Mouse (Mus musculus) lung, postnatal 4 days (tissue): ENCODE measurements around the gene Itpkb.

Source experiments
- DNase-seq, 2 experiments: peaks; one replicate each; pipeline ENCODE4 v3.0.0; 2021

The Itpkb gene

DNA sequence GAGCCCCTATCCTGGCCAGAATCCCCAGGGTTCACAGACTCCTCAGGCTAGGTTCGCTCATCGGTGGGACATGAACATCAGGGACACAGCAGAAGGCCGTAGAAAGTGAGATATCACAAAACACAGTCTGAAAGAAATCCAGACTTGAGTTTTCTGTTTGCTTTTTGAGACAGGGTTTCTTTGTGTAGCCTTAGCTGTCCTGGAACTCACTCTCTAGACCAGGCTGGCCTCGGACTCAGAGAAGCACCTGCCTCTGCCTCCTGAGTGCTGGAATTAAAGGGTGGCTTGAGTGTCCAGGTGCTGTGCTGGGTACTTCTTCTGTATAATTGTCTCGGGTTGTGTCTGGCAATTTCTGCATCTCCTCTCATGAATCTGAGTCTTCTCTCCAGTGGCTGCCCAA lies 14.8 kb downstream of the Itpkb start:
- DNase-seq: no peak

GRCm38 (mm10) chr1:180347059-180347458 lies 16.8 kb downstream of the Itpkb start:
- DNase-seq: no peak

GRCm38 (mm10) chr1:180347907-180348306 lies 17.6 kb downstream of the Itpkb start:
- no peak for DNase-seq

DNA sequence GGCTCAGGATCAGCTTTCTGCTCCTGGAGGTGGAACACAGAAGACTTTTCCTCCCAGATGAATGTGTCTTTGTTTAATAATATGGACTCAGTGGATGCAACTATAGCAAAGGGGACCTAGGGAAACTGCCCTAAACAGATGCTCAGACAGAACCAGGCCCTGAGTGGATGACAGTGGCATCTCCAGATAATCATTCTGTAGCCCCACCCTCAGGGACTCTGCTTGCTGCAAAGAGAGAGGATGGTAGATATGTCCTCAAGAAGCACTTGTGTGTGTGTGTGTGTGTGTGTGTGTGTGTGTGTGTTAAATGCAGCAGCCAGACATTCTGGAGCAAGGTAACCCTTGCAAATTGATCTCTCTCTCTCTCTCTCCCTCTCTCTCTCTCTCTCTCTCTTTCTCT lies 18.8 kb downstream of the Itpkb start:
- no peak for DNase-seq

DNA sequence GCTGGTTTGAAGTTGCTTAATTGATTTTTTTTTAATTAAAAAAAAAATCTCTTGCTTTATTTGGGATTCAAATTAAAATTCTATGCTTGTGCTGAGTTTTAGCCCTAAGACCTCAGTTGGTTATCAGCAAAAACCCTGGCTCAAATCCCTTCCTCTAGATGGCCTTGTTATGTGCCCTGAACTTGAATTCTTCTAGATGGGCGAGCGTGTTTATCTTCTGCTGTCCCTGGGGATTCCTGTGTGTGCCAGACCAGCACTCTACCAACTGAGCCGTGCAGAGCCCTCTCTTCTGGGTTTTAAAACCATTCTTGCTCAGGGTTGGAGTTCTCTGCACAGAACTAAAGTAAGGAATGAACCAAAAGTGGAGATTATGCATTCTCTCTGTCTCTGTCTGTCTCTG lies 22.0 kb downstream of the Itpkb start:
- DNase-seq: no peak

- DNase-seq: peak in 1 of 2 experiments; percentile 54
These were observed 23.8 kb downstream of the Itpkb start for GRCm38 (mm10) chr1:180354129-180354528.

DNA sequence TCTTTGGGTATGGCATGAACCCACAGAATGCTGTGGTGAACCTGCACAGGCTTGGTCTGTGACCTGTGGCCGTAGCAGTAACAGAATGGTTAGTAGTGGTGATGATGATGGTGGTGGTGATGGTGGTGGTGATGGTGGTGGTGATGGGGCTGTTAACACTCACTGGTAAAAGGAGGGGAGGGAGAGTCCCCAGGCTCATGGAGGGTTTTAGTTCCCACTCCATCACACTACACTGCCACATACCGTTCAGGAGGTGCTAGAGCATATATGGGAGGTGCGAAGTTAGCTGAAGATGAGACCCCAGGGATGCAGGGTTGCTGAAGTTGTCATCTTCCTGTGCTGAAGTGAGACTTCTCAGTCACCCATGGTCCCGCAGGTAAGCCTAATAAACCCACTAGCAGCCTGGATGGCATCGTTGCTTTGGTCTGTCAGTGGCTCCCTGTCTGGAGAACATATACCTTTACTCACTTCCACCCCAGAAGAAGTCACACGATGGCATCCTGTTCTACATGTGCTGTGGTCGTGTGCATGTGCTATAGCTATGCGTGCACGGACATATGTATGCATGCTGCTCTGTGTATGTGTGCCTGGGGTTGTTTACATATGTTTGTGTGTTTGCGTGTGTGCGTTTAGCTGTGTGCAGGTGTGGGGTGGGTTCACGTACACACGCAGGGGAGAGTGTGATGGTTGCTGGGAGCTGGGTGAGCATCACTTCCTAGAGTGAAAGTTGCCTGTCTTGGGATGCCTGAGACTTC lies 24.9 kb downstream of the Itpkb start:
- DNase-seq: no peak

DNA sequence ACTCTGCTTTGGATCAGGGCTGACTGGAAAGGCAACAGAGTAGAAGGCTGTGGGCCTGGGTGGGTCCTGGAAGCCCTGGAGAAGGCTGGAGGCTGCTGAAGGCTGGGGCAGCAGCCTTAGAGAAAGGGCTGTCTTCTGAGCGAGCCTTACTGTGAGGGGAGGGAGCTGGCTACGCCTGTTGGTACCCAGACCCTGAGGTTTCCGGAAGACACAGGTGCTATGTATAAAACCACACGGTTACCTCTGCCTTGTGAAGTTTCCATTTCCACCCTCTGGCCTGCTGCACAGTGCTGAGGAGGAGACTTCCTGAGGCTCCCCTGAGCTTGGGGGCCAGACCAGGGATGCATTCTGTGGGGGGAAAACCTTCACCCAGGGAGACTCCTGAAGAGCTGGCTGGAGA lies 25.9 kb downstream of the Itpkb start:
- no peak for DNase-seq

- no peak for DNase-seq
These were observed 26.6 kb downstream of the Itpkb start for GRCm38 (mm10) chr1:180356857-180357256.

GRCm38 (mm10) chr1:180357893-180358331 lies 27.6 kb downstream of the Itpkb start:
- no peak for DNase-seq

- DNase-seq: no peak
These were observed 28.2 kb downstream of the Itpkb start for GRCm38 (mm10) chr1:180358466-180358865.

DNA sequence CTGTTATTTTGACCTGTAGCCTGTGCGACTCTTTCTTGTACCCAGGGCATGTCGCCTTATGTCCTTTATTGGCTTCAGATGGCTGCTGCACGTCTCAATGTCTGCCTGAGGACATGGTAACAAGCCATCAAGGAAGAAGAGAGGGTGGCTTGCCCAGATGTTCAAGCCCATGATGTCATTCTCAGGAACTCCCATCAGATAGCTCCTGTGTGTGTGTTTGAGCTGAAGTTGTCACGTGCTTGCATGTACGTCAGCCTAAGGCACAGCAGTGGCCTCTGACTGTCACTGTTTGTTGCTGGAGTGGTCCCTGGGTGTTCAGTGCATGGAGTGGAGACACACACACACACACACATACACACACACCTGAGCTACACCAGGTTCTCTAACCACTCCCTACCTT lies 29.0 kb downstream of the Itpkb start:
- no peak for DNase-seq

DNA sequence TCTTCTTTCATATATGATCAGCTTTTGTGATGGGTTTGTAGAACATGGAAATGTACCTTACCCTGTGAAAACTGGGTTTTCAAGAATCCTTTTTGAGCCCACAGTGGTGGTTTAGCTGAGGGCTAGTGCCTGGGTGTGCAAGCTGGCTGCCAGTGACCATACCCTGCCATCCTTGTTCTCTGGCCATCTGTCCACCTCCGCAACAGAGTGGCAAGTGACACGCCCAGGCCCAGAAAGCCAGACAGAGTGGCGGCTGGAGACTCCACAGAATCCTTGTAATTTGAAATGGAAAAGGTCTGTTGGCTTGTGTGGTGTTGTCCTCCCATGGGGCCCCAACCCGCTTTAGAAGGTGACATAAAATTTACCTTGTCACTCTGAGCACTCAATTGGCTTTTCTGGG lies 31.9 kb downstream of the Itpkb start:
- no peak for DNase-seq

DNA sequence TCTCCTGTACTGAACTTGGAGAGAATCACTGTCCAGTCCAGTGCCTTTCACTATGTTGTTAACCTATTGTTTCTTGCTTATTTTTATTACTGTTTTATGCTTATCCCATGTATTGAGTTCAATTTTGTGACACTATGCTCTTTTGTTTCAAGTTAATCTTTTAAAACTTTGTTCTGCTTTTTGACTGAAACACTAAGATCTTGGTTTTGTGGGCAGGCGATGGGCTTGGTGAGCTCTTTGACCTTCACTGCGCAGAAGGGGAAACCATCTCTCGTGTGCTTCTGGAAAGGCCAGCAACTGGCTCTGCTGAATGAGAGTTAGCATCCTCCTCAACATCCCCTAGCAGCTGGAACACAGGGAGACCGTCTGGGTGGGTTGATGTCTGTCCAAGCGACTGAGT lies 32.6 kb downstream of the Itpkb start:
- no peak for DNase-seq

DNA sequence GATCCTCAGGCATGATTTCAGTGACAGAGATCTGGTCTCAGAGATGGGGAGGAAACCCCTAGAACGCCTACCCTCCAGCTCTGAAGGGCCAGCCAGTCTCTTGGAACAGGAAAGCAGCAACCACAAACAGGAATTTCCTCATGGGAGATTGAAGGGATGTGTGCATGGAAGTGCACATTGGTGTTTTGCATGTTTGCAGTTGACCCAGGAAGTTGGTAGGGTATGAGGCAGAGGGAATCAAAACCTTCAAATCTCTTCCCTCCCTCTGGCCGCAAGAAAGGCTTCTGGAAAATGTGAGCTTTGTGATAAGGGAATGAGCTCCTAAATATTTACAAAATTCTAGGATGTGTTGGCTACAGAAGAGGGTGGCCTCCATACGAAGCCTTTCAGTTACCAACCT lies 33.0 kb downstream of the Itpkb start:
- peak in 1 of 2 experiments; percentile 49 for DNase-seq

DNA sequence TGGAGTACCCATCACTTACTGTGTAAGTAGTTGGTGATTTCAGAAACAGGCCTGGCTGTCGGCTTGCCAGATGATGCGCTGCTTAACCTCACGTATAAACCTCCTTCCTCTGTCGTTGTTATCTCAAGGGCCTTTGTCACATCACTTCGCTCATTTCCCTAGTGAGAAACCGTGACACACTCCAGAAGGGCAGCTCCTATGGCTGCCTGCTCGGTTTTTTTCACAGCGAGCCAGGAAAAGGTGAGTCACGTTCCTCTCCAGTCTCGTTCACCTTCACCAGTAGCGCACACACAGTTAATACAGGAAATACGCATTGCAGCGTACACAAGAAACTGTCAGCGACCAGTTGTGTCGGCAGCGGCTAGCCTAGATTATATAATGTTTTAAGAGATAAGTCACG lies 33.7 kb downstream of the Itpkb start:
- peak; percentile 53 to 56 for DNase-seq

GRCm38 (mm10) chr1:180364720-180365119 lies 34.4 kb downstream of the Itpkb start:
- DNase-seq: no peak

- peak; percentile 96 to 97 for DNase-seq
These were observed 35.0 kb downstream of the Itpkb start for GRCm38 (mm10) chr1:180365180-180365810.

DNA sequence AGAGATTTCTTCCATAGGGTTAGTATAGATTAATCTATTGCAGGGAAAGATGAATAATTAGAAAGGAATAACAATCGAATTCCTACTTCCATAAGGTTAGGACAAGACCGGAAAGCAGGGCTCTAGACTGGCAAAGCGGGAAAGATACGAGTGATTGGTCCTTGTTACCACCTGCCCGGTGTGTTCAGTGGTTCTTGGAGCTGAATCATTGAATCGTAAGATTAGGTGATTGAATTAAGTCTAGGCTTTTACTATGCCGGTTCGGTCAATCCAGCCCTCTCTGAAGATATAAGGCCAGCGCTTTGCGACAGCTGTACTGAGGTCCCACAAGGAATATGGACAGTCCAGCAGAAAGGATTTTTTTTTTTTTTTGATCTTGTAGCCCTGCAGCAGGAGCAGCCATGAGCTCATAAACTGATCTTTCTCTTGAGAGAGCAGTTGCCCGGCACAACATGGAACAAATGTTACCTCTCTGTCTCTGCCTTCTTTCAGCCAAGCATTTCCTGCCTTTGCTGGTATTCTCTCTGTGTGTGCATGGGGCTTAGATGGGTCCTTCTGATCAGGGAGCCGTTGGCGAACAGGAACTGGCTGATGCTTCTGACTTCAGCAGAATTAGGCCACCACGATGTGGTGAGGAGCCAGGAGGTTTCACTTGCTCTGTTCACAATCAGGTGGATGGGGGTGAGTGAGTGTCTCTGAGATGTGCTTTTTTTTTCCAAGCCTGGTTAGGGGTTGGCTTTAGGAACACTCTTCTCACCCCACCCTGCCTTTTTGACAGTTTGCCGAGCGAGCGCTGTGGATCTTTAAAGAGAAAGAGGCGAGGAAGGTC lies 35.9 kb downstream of the Itpkb start:
- DNase-seq: no peak

DNA sequence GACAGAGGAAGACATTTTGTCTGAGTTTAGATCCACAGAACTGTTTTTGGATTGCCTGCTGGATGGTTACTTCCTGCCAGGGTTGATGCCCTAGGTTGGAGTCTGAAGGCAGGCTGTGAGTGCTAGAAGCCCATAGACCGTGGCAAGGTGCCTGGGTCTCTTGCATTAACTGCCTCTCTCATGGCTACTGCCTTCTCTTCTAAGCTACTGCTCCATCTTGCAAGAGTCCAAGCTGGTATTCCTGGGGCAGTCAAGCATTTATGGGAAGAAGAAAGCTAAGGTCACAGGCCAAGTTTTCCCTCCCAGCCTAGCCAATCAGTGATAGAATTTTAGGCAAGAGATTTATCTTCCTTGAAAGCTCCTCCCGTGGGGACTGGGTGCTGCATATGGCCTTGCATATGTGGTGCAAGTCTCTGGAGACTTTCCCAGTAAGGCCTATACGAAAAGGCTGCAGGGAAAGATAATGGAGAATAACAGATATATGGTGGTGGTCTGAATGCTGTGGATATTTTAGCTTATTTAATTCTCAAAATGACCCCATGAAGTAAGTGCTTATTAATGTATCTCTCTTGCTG lies 36.8 kb downstream of the Itpkb start:
- DNase-seq: no peak

DNA sequence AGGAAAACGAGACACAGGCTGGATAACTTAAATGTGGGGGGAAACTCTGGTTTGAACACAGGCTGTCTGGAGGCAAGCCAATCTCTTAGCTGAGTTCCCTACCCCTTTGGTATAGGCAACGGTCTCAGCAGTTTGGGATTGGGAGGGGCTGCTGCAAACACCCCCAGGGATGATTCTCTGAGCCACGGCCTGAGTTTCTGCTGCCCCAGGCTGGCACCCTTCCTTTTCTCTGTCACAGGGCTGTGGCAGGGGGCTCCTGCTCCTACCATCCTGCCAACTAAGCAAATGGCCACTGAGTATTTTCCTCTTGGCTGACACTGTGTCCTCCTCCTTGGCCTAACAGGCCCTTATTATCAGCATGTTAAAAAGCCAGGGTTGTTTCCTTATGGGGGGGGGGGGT lies 37.3 kb downstream of the Itpkb start:
- DNase-seq: no peak

DNA sequence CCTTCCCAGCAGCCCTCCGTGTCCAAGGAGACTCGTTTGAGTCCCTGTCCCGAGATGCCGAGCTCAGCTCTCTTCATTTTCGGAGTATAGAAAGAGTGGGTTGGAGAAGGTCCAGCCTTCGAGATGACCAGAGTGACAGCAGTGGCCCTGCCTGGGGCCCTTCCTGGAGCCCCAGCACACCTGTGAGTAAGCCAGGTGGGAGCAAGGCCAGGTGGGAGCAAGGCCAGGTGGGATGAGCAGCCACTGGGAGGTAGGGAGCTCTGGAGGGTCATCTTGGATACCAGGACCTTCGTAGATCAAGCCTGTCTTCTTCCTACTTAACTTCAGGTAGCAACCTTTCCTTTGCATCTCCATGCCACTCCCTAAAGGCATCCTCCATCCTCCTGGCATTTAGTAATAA lies 37.8 kb downstream of the Itpkb start:
- DNase-seq: no peak

DNA sequence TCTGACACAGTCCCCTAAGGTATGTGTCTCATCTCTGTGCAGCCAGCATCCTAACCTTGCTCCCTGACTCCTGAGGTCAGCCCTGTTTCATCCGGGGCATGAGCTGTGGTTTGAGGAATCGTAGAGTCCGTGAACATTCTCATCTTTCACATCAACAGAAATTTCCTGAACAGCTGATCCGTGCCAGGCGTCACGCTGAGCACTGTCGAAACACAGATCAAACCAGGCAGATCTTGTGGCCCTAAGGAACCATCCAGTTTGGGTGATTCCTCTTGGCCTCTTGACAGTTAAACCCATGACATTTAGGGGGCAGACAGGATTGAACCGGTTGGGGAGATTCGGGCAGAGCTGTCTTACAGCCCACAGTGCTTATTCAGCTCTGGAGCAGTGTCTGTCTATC lies 38.4 kb downstream of the Itpkb start:
- no peak for DNase-seq
